Mouse (Mus musculus): Measurements from ENCODE around the gene Vac14. TPM values are rescaled to one million over a fixed set of nuclear protein-coding genes. Genes with fewer than 3 reads are reported as not detected.
A peak's percentile ranks its signal among the peaks of the same experiment; 100 is the strongest.

Gene Vac14
- polyA plus RNA-seq, 1 experiment from 2014 or later: 25.2 TPM

GRCm38 (mm10) chr8:110669932-110670628 is 51.7 kb downstream of the Vac14 start:
- Histone ChIP-seq H3K9me3 (ENCODE audit: low read depth, low read length) (no peaks in the 10 kb centered on the region), H3K4me3 (ENCODE audit: low read depth, low read length) (no peak overlapping the region), H3K4me1 (ENCODE audit: insufficient read depth) (no peaks in the 10 kb centered on the region; the same call in 1 of the 2 replicates), H3K4me2 (no peak overlapping the region), H3K36me3 (ENCODE audit: insufficient read depth) (peaks cover 4% of the 10 kb centered on the region; the same call in 1 of the 2 replicates), H3K27ac (ENCODE audit: low read depth) (0 out of 2 replicates have a peak overlapping the region, but pooled peaks have one; percentile 70), H3K27me3 (ENCODE audit: insufficient read depth, low read length) (no peaks in the 10 kb centered on the region), H3K9ac (no peak overlapping the region)
- no peak for DNase-seq
- 54% methylated on average over 8 of the region's 8 CpGs for WGBS
- peak; percentile 22; the same call in 1 of the 2 replicates for TF ChIP-seq CTCF (IDR thresholded peaks at IDR 0.05; ENCODE audit: low read depth)
- ATAC-seq (ENCODE audit: insufficient read depth): no peak

GRCm38 (mm10) chr8:110671309-110671708 is 52.9 kb downstream of the Vac14 start:
- Histone ChIP-seq H3K4me3 (ENCODE audit: low read depth, low read length) (no peak overlapping the region), H3K36me3 (ENCODE audit: insufficient read depth) (peaks cover 4% of the 10 kb centered on the region; the same call in 1 of the 2 replicates), H3K4me2 (0 out of 2 replicates have a peak overlapping the region, but pooled peaks have one; percentile 15), H3K9ac (no peak overlapping the region), H3K27me3 (ENCODE audit: insufficient read depth, low read length) (no peaks in the 10 kb centered on the region), H3K4me1 (ENCODE audit: insufficient read depth) (no peaks in the 10 kb centered on the region; the same call in 1 of the 2 replicates), H3K9me3 (ENCODE audit: low read depth, low read length) (no peaks in the 10 kb centered on the region), H3K27ac (ENCODE audit: low read depth) (peak overlapping the region; percentile 70)
- DNase-seq (peak; percentile 55), ATAC-seq (ENCODE audit: insufficient read depth) (no peak)
- no peak for TF ChIP-seq CTCF (IDR thresholded peaks at IDR 0.05; ENCODE audit: low read depth)
- 75% methylated on average over 6 of the region's 6 CpGs for WGBS

GRCm38 (mm10) chr8:110672133-110672532 is 53.7 kb downstream of the Vac14 start:
- Histone ChIP-seq H3K27me3 (ENCODE audit: insufficient read depth, low read length) (no peaks in the 10 kb centered on the region), H3K4me2 (no peak overlapping the region), H3K27ac (ENCODE audit: low read depth) (peak overlapping the region; percentile 70), H3K4me1 (ENCODE audit: insufficient read depth) (peaks cover 4% of the 10 kb centered on the region; the same call in 1 of the 2 replicates), H3K9ac (no peak overlapping the region), H3K9me3 (ENCODE audit: low read depth, low read length) (no peaks in the 10 kb centered on the region), H3K36me3 (ENCODE audit: insufficient read depth) (peaks cover 4% of the 10 kb centered on the region; the same call in 1 of the 2 replicates), H3K4me3 (ENCODE audit: low read depth, low read length) (no peak overlapping the region)
- TF ChIP-seq CTCF (IDR thresholded peaks at IDR 0.05; ENCODE audit: low read depth): no peak
- ATAC-seq (ENCODE audit: insufficient read depth): no peak
- peak; percentile 31 for DNase-seq
- WGBS: 76% methylated on average over 2 of the region's 2 CpGs

GRCm38 (mm10) chr8:110673168-110673567 is 54.8 kb downstream of the Vac14 start:
- WGBS: 61% methylated on average over 2 of the region's 2 CpGs

GRCm38 (mm10) chr8:110674589-110674988 is 56.2 kb downstream of the Vac14 start:
- no peak overlapping the region for H3K9ac ChIP-seq
- no peak for TF ChIP-seq CTCF (IDR thresholded peaks at IDR 0.05; ENCODE audit: low read depth)
- no peak overlapping the region for H3K4me2 ChIP-seq
- ATAC-seq (ENCODE audit: insufficient read depth) (no peak), DNase-seq (no peak)
- 96% methylated on average over 1 of the region's 1 CpGs for WGBS
- H3K27ac ChIP-seq (ENCODE audit: low read depth): no peak overlapping the region
- no peaks in the 10 kb centered on the region for H3K9me3 ChIP-seq (ENCODE audit: low read depth, low read length)
- peaks cover 6% of the 10 kb centered on the region; the same call in 1 of the 2 replicates for H3K4me1 ChIP-seq (ENCODE audit: insufficient read depth)
- no peak overlapping the region for H3K4me3 ChIP-seq (ENCODE audit: low read depth, low read length)
- H3K27me3 ChIP-seq (ENCODE audit: insufficient read depth, low read length): no peaks in the 10 kb centered on the region
- peaks cover 4% of the 10 kb centered on the region; the same call in 1 of the 2 replicates for H3K36me3 ChIP-seq (ENCODE audit: insufficient read depth)

More at GRCm38 (mm10) chr8:110673168-110673567, 54.8 kb downstream of the Vac14 start:
- Histone ChIP-seq H3K27me3 (ENCODE audit: insufficient read depth, low read length) (no peaks in the 10 kb centered on the region), H3K36me3 (ENCODE audit: insufficient read depth) (peaks cover 4% of the 10 kb centered on the region; the same call in 1 of the 2 replicates), H3K27ac (ENCODE audit: low read depth) (peak overlapping the region; percentile 56; the same call in 1 of the 2 replicates), H3K4me3 (ENCODE audit: low read depth, low read length) (no peak overlapping the region), H3K4me1 (ENCODE audit: insufficient read depth) (peaks cover 6% of the 10 kb centered on the region; the same call in 1 of the 2 replicates), H3K9ac (no peak overlapping the region), H3K4me2 (no peak overlapping the region), H3K9me3 (ENCODE audit: low read depth, low read length) (no peaks in the 10 kb centered on the region)
- TF ChIP-seq CTCF (IDR thresholded peaks at IDR 0.05; ENCODE audit: low read depth): no peak
- ATAC-seq (ENCODE audit: insufficient read depth) (no peak), DNase-seq (peak; percentile 31)

- Histone ChIP-seq H3K9ac (no peak overlapping the region), H3K36me3 (ENCODE audit: insufficient read depth) (peaks cover 4% of the 10 kb centered on the region; the same call in 1 of the 2 replicates), H3K4me1 (ENCODE audit: insufficient read depth) (peaks cover 6% of the 10 kb centered on the region; the same call in 1 of the 2 replicates), H3K4me3 (ENCODE audit: low read depth, low read length) (no peak overlapping the region), H3K4me2 (no peak overlapping the region), H3K9me3 (ENCODE audit: low read depth, low read length) (no peaks in the 10 kb centered on the region), H3K27me3 (ENCODE audit: insufficient read depth, low read length) (no peaks in the 10 kb centered on the region), H3K27ac (ENCODE audit: low read depth) (peak overlapping the region; percentile 81)
- 43% methylated on average over 5 of the region's 5 CpGs for WGBS
- no peak for TF ChIP-seq CTCF (IDR thresholded peaks at IDR 0.05; ENCODE audit: low read depth)
- DNase-seq (peak; percentile 83), ATAC-seq (ENCODE audit: insufficient read depth) (peak; percentile 94)
Observed at GRCm38 (mm10) chr8:110676702-110677101, 58.3 kb downstream of the Vac14 start.

GRCm38 (mm10) chr8:110677174-110677660 is 58.8 kb downstream of the Vac14 start:
- Histone ChIP-seq H3K9ac (no peak overlapping the region), H3K36me3 (ENCODE audit: insufficient read depth) (peaks cover 1% of the 10 kb centered on the region; the same call in 1 of the 2 replicates), H3K4me3 (ENCODE audit: low read depth, low read length) (no peak overlapping the region), H3K4me1 (ENCODE audit: insufficient read depth) (peaks cover 6% of the 10 kb centered on the region; the same call in 1 of the 2 replicates), H3K27ac (ENCODE audit: low read depth) (peak overlapping the region; percentile 81), H3K9me3 (ENCODE audit: low read depth, low read length) (no peaks in the 10 kb centered on the region), H3K4me2 (no peak overlapping the region), H3K27me3 (ENCODE audit: insufficient read depth, low read length) (no peaks in the 10 kb centered on the region)
- WGBS: 75% methylated on average over 5 of the region's 5 CpGs
- ATAC-seq (ENCODE audit: insufficient read depth) (no peak; the same call in 1 of the 2 replicates), DNase-seq (no peak)
- TF ChIP-seq CTCF (IDR thresholded peaks at IDR 0.05; ENCODE audit: low read depth): no peak
